Mouse (Mus musculus) CD8-positive naive resting alpha-beta T cell, adult 2 months (primary cell): ENCODE measurements at regions not wholly inside any gene's neighbourhood (a gene's known extent, or its start where the extent isn't known, plus 50 kb on each side); places are given as distances from the start of the nearest gene placed in this dataset.

Experiments used
- DNase-seq, 2 experiments: peaks; one replicate each; pipeline ENCODE4 v3.0.0; 2022; ENCODE audit warnings: low read depth in 2 of 2, low spot score in 2 of 2

GRCm38 (mm10) chr1:88808508-88808907, 106.5 kb upstream of the Arl4c start:
- no peak for DNase-seq

- DNase-seq: no peak
Observed at GRCm38 (mm10) chr1:88809756-88810155, 107.7 kb upstream of the Arl4c start.

- DNase-seq: no peak
Observed at GRCm38 (mm10) chr1:88813200-88813599, 111.2 kb upstream of the Arl4c start.

- DNase-seq: no peak
Observed at GRCm38 (mm10) chr1:88816376-88816945, 114.4 kb upstream of the Arl4c start.

GRCm38 (mm10) chr1:88825215-88825614, 123.2 kb upstream of the Arl4c start:
- no peak for DNase-seq

- no peak for DNase-seq
Observed at GRCm38 (mm10) chr1:88838661-88839274, 136.7 kb upstream of the Arl4c start.

- no peak for DNase-seq
Observed at GRCm38 (mm10) chr1:88839407-88839976, 137.5 kb upstream of the Arl4c start.

GRCm38 (mm10) chr1:88839977-88840628, 138.1 kb upstream of the Arl4c start:
- DNase-seq: no peak

GRCm38 (mm10) chr1:88840991-88841592, 139.1 kb upstream of the Arl4c start:
- no peak for DNase-seq

- DNase-seq: no peak
Observed at GRCm38 (mm10) chr1:88847333-88848091, 145.5 kb upstream of the Arl4c start.

- DNase-seq: no peak
Observed at GRCm38 (mm10) chr1:88848246-88848645, 146.2 kb upstream of the Arl4c start.

GRCm38 (mm10) chr1:88849421-88849820, 147.4 kb upstream of the Arl4c start:
- DNase-seq: no peak

- no peak for DNase-seq
Observed at GRCm38 (mm10) chr1:88851931-88852330, 149.9 kb upstream of the Arl4c start.

GRCm38 (mm10) chr1:88860871-88861589, 159.0 kb upstream of the Arl4c start:
- DNase-seq: no peak

GRCm38 (mm10) chr1:88861590-88861935, 159.5 kb upstream of the Arl4c start:
- DNase-seq: no peak

GRCm38 (mm10) chr1:88865436-88865835, 163.4 kb upstream of the Arl4c start:
- no peak for DNase-seq

- DNase-seq: no peak
Observed at GRCm38 (mm10) chr1:88866571-88866970, 164.6 kb upstream of the Arl4c start.

- DNase-seq: no peak
Observed at GRCm38 (mm10) chr1:88867138-88867537, 165.1 kb upstream of the Arl4c start.

GRCm38 (mm10) chr1:88869885-88870284, 167.9 kb upstream of the Arl4c start:
- DNase-seq: no peak

- DNase-seq: no peak
Observed at GRCm38 (mm10) chr1:88875356-88875755, 173.3 kb upstream of the Arl4c start.

- no peak for DNase-seq
Observed at GRCm38 (mm10) chr1:88877441-88877840, 175.4 kb upstream of the Arl4c start.
